Mouse (Mus musculus) heart, embryonic 14.5 days (tissue): ENCODE data around the gene Map2k5. TPM values are rescaled to one million over a fixed set of nuclear protein-coding genes. Genes with fewer than 3 reads are reported as not detected.
A peak's percentile ranks its signal among the peaks of the same experiment; 100 is the strongest.

Experiments used
- ATAC-seq: fragments of 200-750 bp; cut with Nextera tagmentation; 2 replicates; pipeline ENCODE4 v1.8.0; 2017; ENCODE audit warnings: low read depth, moderate TSS enrichment; ENCODE audit not compliant: insufficient number of reproducible peaks, insufficient read depth, low FRiP score
- H3K27ac ChIP-seq, 2 experiments: fragments of 200-500 bp in 1 of 2; fragments of 300-500 bp in 1 of 2; sonication (generic) in 1 of 2; replicated peaks in 1 of 2; 2 replicates each; pipeline ENCODE4 v1.5.1; 2012 to 2014; ENCODE audit warnings: low read depth in 2 of 2, low read length in 2 of 2, control low read depth in 1 of 2, mild to moderate bottlenecking in 1 of 2, mixed read lengths in 1 of 2; ENCODE audit not compliant: control insufficient read depth in 1 of 2, insufficient read depth in 1 of 2
- H3K27me3 ChIP-seq: fragments of 300-500 bp; sonication (generic); 2 replicates; pipeline ENCODE4 v1.6.1; 2014; ENCODE audit warnings: mild to moderate bottlenecking, low read length, control low read depth; ENCODE audit not compliant: control insufficient read depth, insufficient read depth
- H3K36me3 ChIP-seq: fragments of 300-500 bp; sonication (generic); 2 replicates; pipeline ENCODE4 v1.6.1; 2014; ENCODE audit warnings: mild to moderate bottlenecking, control low read depth, low read length, mixed read lengths; ENCODE audit not compliant: control insufficient read depth, insufficient read depth
- H3K4me1 ChIP-seq, 2 experiments: fragments of 200-500 bp in 1 of 2; fragments of 300-500 bp in 1 of 2; sonication (generic) in 1 of 2; 2 replicates each; pipeline ENCODE4 v1.6.1; 2012 to 2014; ENCODE audit warnings: low read length in 2 of 2, control low read depth in 1 of 2, mixed read lengths in 1 of 2; ENCODE audit not compliant: control insufficient read depth in 2 of 2, insufficient read depth in 2 of 2
- H3K4me2 ChIP-seq: fragments of 300-500 bp; sonication (generic); 2 replicates; pipeline ENCODE4 v1.6.1; 2014; ENCODE audit warnings: mild to moderate bottlenecking, low read length
- H3K4me3 ChIP-seq, 2 experiments: fragments of 200-500 bp in 1 of 2; fragments of 300-500 bp in 1 of 2; sonication (generic) in 1 of 2; 2 replicates each; pipeline ENCODE4 v1.5.1; 2012 to 2014; ENCODE audit warnings: low read length in 2 of 2, mild to moderate bottlenecking in 2 of 2, control low read depth in 1 of 2, low read depth in 1 of 2, moderate library complexity in 1 of 2; ENCODE audit not compliant: control insufficient read depth in 1 of 2, insufficient read depth in 1 of 2
- H3K9ac ChIP-seq: fragments of 300-500 bp; sonication (generic); 2 replicates; pipeline ENCODE4 v1.6.1; 2014; ENCODE audit warnings: mild to moderate bottlenecking, low read length
- H3K9me3 ChIP-seq: fragments of 300-500 bp; sonication (generic); 2 replicates; pipeline ENCODE4 v1.6.1; 2016; ENCODE audit warnings: low read length, control low read depth; ENCODE audit not compliant: control insufficient read depth
- WGBS: fragments of 180-500 bp; shearing (Covaris S2); extraction: QIAGEN DNeasy Blood & Tissue Kit; methylation state at CpG from one replicate; pipeline ENCODE4 v1.1.7; 2014; 5-methylcytosine and 5-hydroxymethylcytosine counted together
- polyA plus RNA-seq: library from polyadenylated mRNA; unstranded; fragments of >200 nt; fragmentation: Nextera tagmentation; extraction: Ambion mirVana; gene quantifications from 2 replicates; pipeline ENCODE4 v1.2.1, GENCODE M21; 2014

Gene Map2k5
- polyA plus RNA-seq, 1 experiment from 2014 or later = 32.5 TPM

DNA sequence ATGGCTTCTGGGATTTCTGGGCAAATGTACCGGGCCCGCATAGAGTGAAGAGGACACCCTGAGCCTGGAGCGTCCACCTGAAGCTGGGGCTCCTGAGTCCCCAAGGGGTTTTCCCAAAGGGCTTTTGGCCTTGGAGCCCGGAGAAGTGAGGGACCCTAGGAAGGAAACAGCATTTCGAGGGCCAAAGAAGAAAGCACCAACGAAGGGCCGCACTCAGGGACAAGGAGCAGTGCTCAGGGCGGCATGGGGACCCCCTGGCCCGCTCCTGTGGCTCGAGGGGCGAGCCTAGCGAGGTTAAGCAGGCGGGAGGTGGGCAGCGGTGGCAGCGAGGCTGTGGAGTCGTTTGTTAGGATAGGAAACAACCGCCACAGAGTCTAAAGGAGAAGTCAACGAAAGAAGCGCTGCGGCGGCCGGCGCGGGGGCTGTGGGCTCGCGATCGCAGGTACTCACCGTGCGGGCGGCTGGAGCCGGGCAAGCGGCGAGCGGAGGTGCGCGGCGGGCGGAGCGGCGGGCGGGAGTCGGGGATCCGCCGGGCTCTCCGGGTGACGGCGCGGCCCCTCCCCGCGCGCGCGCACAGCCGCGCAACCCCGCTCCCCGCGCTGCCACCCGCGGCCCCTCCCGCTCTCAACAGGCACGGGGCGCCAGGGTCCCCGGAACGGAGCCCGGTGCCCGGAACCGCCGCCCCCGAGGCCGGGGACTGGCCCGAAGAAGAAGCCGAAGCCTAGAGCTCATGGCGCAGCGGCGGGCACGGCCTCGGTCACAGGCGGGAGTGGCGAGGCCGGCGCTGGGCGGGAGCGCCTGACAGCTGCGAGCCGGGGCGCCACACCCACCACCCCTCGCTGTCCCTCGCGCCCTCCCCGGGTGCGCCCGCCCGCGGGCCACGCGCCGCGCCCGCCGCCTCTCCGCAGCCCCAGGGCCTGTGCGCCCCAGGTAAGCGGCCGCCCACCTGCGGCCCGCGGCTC is 229.0 kb downstream of the Map2k5 start, which contains the start of gene Skor1:
Skor1 (minus strand) TSS at position 552 of the 962 bp plus-strand sequence.
- ATAC-seq = no peak
- Histone ChIP-seq H3K9ac (no peak within 1 kb of the TSS), H3K27ac (no peak within 1 kb of the TSS), H3K4me1 (peaks cover 0 to 39% of the 10 kb centered on the region in 2 experiments; a peak in 3 of 4 replicates), H3K36me3 (no peaks in the 10 kb centered on the region), H3K4me2 (peak within 1 kb of the TSS; percentile 77), H3K27me3 (peaks cover 99% of the 10 kb centered on the region), H3K4me3 (peak within 1 kb of the TSS; percentile 32 to 46), H3K9me3 (peaks cover 2% of the 10 kb centered on the region; the same call in 1 of the 2 replicates)
- under 1% methylated on average over 47 of the region's 108 CpGs for WGBS

DNA sequence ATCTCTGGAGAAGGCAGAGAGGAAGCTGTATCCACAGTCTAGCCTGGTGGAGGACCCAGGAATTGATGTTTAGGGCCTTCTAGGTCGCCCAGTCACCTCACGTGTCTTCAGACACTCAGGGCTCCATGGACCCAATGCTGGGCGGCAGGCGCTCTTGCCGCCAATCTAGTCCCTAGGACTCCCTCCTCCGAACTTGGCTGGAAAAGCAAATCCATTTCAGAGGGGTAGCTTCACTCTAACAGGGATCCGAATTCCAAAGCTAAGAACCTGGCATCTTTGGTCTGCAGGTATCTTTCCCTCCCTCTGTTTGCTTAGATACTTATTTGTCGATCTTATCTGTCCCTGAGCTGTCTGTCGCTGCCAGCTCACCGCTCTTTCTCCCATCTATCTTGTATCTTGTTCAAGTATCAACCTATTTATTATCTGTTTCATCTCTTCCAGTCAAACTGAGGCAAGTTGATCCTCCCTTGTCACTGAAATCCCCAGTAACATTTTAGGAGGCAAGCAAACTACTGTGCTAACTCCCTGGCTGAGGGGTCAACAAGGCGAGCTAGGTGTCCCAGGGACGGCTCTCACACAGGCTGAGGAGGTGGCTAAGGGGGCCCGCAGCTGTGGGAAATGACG is 229.8 kb downstream of the Map2k5 start:
- Histone ChIP-seq H3K4me1 (peaks cover 0 to 47% of the 10 kb centered on the region in 2 experiments; a peak in 3 of 4 replicates), H3K27me3 (peaks cover 99% of the 10 kb centered on the region), H3K9ac (no peak overlapping the region), H3K36me3 (no peaks in the 10 kb centered on the region), H3K27ac (no peak overlapping the region), H3K4me2 (no peak overlapping the region), H3K9me3 (no peaks in the 10 kb centered on the region), H3K4me3 (peak overlapping the region in 1 of 2 experiments; percentile 46; a peak in 2 of 4 replicates)
- under 1% methylated on average over 14 of the region's 14 CpGs for WGBS
- ATAC-seq = no peak

DNA sequence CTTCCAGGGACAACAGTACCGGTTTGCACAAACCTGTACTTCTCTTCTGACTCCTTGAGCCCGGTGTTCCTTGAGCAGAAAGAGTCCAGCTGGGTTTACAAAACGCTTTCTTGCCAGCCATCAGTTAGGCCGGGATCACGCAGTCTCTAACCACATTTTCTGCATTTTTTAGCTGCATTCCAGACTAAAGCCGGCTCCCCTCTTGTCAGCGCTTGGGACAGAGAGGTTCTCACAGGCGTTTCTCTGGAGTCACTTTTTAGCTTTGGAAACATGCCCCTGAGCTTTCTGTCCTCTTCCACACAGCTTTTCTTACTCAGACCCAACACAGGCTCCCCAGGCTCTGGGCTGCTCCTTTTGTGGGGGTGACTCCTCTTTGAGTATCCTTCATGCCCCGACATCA is 230.4 kb downstream of the Map2k5 start:
- no peak overlapping the region for H3K9ac ChIP-seq
- 1% methylated on average over 9 of the region's 9 CpGs for WGBS
- peaks cover 99% of the 10 kb centered on the region for H3K27me3 ChIP-seq
- peaks cover 0 to 47% of the 10 kb centered on the region in 2 experiments; a peak in 3 of 4 replicates for H3K4me1 ChIP-seq
- no peak overlapping the region for H3K27ac ChIP-seq
- H3K4me3 ChIP-seq = peak overlapping the region in 1 of 2 experiments; percentile 34; a peak in 1 of 4 replicates
- no peak for ATAC-seq
- H3K4me2 ChIP-seq = peak overlapping the region; percentile 56; the same call in 1 of the 2 replicates
- no peaks in the 10 kb centered on the region for H3K9me3 ChIP-seq
- H3K36me3 ChIP-seq = no peaks in the 10 kb centered on the region

DNA sequence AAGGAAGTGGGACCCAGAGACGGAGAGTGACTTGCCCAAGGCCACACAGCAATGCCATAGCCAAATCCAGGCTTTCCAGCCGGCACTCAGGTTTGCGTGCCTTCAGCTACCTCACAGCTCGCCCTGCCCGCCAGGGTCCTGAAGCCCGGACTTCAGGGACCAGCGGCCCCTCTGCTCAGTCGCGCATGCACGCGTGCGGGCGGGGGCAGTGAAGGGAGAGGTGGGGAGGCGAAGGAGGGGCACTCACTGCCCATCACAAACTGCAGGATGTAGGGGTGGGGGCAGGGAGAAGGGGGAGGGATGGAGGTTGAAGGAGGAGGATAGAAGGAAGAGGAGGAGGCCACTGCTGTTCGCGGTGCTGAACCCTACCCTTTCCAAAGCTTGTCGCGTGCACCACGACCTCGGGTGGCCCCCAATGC is 230.8 kb downstream of the Map2k5 start:
- H3K36me3 ChIP-seq = no peaks in the 10 kb centered on the region
- peak overlapping the region; percentile 56 for H3K4me2 ChIP-seq
- H3K4me1 ChIP-seq = peaks cover 3 to 47% of the 10 kb centered on the region in 2 experiments; a peak in 3 of 4 replicates
- ATAC-seq = no peak
- H3K9ac ChIP-seq = no peak overlapping the region
- peaks cover 99% of the 10 kb centered on the region for H3K27me3 ChIP-seq
- WGBS = under 1% methylated on average over 20 of the region's 20 CpGs
- peak overlapping the region; percentile 4 to 34 for H3K4me3 ChIP-seq
- H3K27ac ChIP-seq = no peak overlapping the region
- H3K9me3 ChIP-seq = no peaks in the 10 kb centered on the region

DNA sequence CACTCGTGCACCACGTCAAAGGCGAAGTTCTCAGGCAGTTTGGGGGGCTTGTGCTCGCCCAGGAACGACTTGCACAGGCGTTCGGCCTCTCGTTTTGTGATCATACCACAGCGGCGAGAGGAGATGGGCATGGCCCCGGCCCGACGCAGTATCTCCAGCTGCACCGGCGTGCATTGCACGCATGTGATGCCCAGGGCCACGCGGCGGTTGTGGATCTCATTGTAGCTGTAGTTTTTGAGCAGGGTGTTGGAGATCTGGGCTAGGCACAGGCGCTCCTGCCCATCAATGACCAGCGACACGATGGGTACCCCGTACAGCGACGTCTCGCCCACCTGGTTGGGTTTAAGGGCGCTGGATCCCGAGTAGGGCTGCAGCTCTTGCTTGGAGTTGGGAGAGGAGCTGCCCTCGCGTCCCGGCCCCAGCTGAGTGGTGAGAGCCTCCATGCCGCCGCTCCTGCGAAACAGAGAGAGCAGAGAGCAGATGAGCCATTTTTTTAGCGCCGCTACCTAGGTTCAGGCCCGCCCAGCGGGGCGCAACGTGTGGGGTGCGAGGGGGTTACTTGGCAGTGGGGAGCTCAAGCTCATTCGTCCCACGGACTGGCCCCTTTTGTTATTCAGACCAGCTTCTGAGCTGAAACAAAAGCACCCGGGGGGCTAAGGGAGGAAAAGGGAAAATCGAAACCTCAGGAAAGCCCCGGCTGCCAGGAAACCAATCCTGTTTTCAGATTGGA is 231.4 kb downstream of the Map2k5 start:
- H3K4me3 ChIP-seq = peak overlapping the region; percentile 4 to 34
- H3K27ac ChIP-seq = no peak overlapping the region
- ATAC-seq = no peak
- H3K9ac ChIP-seq = no peak overlapping the region
- H3K36me3 ChIP-seq = no peaks in the 10 kb centered on the region
- under 1% methylated on average over 46 of the region's 46 CpGs for WGBS
- peaks cover 3 to 47% of the 10 kb centered on the region in 2 experiments; a peak in 3 of 4 replicates for H3K4me1 ChIP-seq
- peak overlapping the region; percentile 56 for H3K4me2 ChIP-seq
- no peaks in the 10 kb centered on the region for H3K9me3 ChIP-seq
- H3K27me3 ChIP-seq = peaks cover 99% of the 10 kb centered on the region

DNA sequence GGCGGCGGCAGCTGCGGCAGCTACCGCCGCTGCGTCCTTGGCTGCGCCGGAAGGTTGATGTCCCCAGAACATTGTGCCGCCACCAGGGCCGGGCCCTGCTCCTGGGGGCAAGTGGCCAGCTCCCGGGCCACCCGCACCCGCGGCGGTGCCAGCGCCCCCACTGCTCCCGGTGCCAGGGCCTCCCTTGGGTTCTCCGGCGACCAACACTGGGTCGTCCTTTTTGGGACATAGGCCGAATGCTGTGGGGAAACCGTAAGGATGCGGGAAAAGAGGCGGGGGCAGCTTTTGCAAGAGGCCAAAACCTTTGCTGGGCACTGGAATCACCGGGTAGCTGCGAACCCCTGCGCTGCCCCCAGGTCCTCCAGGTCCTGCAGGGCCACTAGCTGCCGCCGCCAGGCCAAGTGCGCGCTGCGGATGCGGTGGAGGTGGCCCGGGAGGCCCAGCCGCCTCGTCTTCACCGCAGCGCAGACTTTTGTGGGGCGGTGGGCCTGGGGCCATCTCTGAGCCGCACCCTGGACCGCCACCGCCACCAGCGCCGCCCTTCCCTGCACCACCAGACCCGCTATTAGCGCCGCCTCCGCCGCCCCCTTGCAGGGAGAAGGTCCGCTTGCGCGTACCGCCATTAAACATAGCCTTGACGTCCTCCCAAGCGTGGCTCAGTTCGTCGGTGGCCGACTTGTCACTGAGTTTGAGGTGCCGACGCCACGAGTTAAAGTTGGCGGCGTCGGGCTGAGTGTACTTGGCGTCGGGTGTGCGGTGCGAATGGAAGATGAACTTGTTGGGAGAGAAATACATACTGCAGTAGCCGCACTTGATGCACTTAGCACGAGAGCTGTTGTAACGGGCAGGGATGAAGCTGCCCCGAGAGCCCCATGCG is 232.2 kb downstream of the Map2k5 start:
- Histone ChIP-seq H3K36me3 (no peaks in the 10 kb centered on the region), H3K27me3 (peaks cover 100% of the 10 kb centered on the region), H3K27ac (no peak overlapping the region), H3K9ac (no peak overlapping the region), H3K9me3 (no peaks in the 10 kb centered on the region), H3K4me1 (peaks cover 3 to 47% of the 10 kb centered on the region in 2 experiments; a peak in 3 of 4 replicates), H3K4me2 (peak overlapping the region; percentile 56), H3K4me3 (peak overlapping the region; percentile 4 to 34)
- no peak for ATAC-seq
- WGBS = 1% methylated on average over 68 of the region's 73 CpGs
